ENCODE assay signal across 18 mouse cellular contexts in genomic region chr17:88696656-88697333, GRCm38 (mm10). TPM values are rescaled to one million over a fixed set of nuclear protein-coding genes. Genes with fewer than 3 reads are reported as not detected.
DNase-seq lines count a peak whose midpoint lies in the region; ATAC-seq lines count a peak whose summit lies in the region.
"Had no signal": no experiment of that assay in that cellular context is flagged by ENCODE, and none has a peak within 500 bp of the region (broad histone marks: within the 10 kb centered on the region; RNA-seq: fewer than 3 reads in every experiment).

No protein-coding gene starts in this region.

- ATAC-seq in embryonic facial prominence, embryonic 11.5 days (replicated peaks; ENCODE audit: insufficient number of reproducible peaks, low FRiP score, low TSS enrichment, low read depth) = no peak
- ATAC-seq in embryonic facial prominence, embryonic 15.5 days (ENCODE audit: insufficient number of reproducible peaks, low FRiP score, low TSS enrichment, low read depth) = peak; percentile 69
- ATAC-seq in limb, embryonic 15.5 days (ENCODE audit: insufficient number of reproducible peaks, low FRiP score, low TSS enrichment, low read depth) = peak; percentile 64; the same call in 1 of the 2 replicates
- no peak for ATAC-seq in granulocyte monocyte progenitor cell, adult 5-6 weeks (replicated peaks; ENCODE audit: poor library complexity, severe bottlenecking)

- H3K4me2 ChIP-seq in embryonic facial prominence, embryonic 11.5 days (ENCODE audit: low read depth, low read length) = no peak overlapping the region
- H3K4me2 ChIP-seq in embryonic facial prominence, embryonic 15.5 days (replicated peaks) = peak overlapping the region; percentile 17; the same call in 1 of the 2 replicates
- peak overlapping the region; percentile 22; the same call in 1 of the 2 replicates for H3K4me2 ChIP-seq in limb, embryonic 15.5 days
- H3K4me2 ChIP-seq: neural tube, embryonic 15.5 days had no signal

- H3K27ac ChIP-seq in embryonic facial prominence, embryonic 11.5 days (replicated peaks; ENCODE audit: low read depth, low read length) = no peak overlapping the region
- no peak overlapping the region for H3K27ac ChIP-seq in embryonic facial prominence, embryonic 10.5 days (replicated peaks)
- H3K27ac ChIP-seq in embryonic facial prominence, embryonic 15.5 days (replicated peaks) = peak overlapping the region; percentile 73
- peak overlapping the region; percentile 77 for H3K27ac ChIP-seq in limb, embryonic 15.5 days
- H3K27ac ChIP-seq: heart, adult 2 months; neural tube, embryonic 15.5 days had no signal

- 55% methylated on average over 9 of the region's 9 CpGs for WGBS in embryonic facial prominence, embryonic 11.5 days
- WGBS in embryonic facial prominence, embryonic 10.5 days = 59% methylated on average over 9 of the region's 9 CpGs
- 30% methylated on average over 9 of the region's 9 CpGs for WGBS in embryonic facial prominence, embryonic 15.5 days
- 38% methylated on average over 9 of the region's 9 CpGs for WGBS in limb, embryonic 15.5 days

- no peaks in the 10 kb centered on the region for H3K4me1 ChIP-seq in embryonic facial prominence, embryonic 11.5 days (ENCODE audit: control insufficient read depth, insufficient read depth, low read length)
- H3K4me1 ChIP-seq in embryonic facial prominence, embryonic 10.5 days = peaks cover 12% of the 10 kb centered on the region; the same call in 1 of the 2 replicates
- H3K4me1 ChIP-seq in embryonic facial prominence, embryonic 15.5 days = peaks cover 11% of the 10 kb centered on the region; the same call in 1 of the 2 replicates
- peaks cover 9% of the 10 kb centered on the region; the same call in 1 of the 2 replicates for H3K4me1 ChIP-seq in limb, embryonic 15.5 days
- H3K4me1 ChIP-seq: neural tube, embryonic 15.5 days had no signal

- peak; percentile 52 for DNase-seq in embryonic facial prominence, embryonic 11.5 days (ENCODE audit: low spot score)
- DNase-seq in embryonic facial prominence, embryonic 10.5 days (ENCODE audit: low spot score) = no peak
- peak; percentile 5 for DNase-seq in layer of hippocampus, adult 9-11 months
- no peak for DNase-seq in layer of hippocampus, postnatal 36 days
- no peak for DNase-seq in right cerebral cortex, adult 2 months (ENCODE audit: low spot score in 2 of 2)
- DNase-seq: cerebellum, adult 8-10 months; heart, adult 2 months; kidney, adult 18-20 months; lung, postnatal 4 days; retina, postnatal 1 day had no signal

- H3K9ac ChIP-seq in embryonic facial prominence, embryonic 11.5 days (replicated peaks; ENCODE audit: low read length) = no peak overlapping the region
- no peak overlapping the region for H3K9ac ChIP-seq in embryonic facial prominence, embryonic 15.5 days
- no peak overlapping the region for H3K9ac ChIP-seq in limb, embryonic 15.5 days
- H3K9ac ChIP-seq: neural tube, embryonic 15.5 days had no signal

- no peaks in the 10 kb centered on the region for H3K27me3 ChIP-seq in embryonic facial prominence, embryonic 11.5 days (ENCODE audit: control insufficient read depth, insufficient read depth, low read length)
- no peaks in the 10 kb centered on the region for H3K27me3 ChIP-seq in embryonic facial prominence, embryonic 10.5 days (replicated peaks; ENCODE audit: low read depth, poor library complexity, severe bottlenecking)
- H3K27me3 ChIP-seq in embryonic facial prominence, embryonic 15.5 days = no peaks in the 10 kb centered on the region
- no peaks in the 10 kb centered on the region for H3K27me3 ChIP-seq in limb, embryonic 15.5 days
- H3K27me3 ChIP-seq: neural tube, embryonic 15.5 days had no signal

- no peaks in the 10 kb centered on the region for H3K9me3 ChIP-seq in embryonic facial prominence, embryonic 11.5 days (replicated peaks; ENCODE audit: control insufficient read depth, low read length)
- 0 out of 2 replicates have a peak, but pooled peaks cover 3% of the 10 kb centered on the region for H3K9me3 ChIP-seq in embryonic facial prominence, embryonic 10.5 days
- no peaks in the 10 kb centered on the region for H3K9me3 ChIP-seq in embryonic facial prominence, embryonic 15.5 days (replicated peaks)
- H3K9me3 ChIP-seq in limb, embryonic 15.5 days = no peaks in the 10 kb centered on the region
- H3K9me3 ChIP-seq: neural tube, embryonic 15.5 days had no signal

- H3K36me3 ChIP-seq in embryonic facial prominence, embryonic 11.5 days (replicated peaks; ENCODE audit: control insufficient read depth, insufficient read depth, low read depth, low read length) = no peaks in the 10 kb centered on the region
- no peaks in the 10 kb centered on the region for H3K36me3 ChIP-seq in embryonic facial prominence, embryonic 10.5 days (replicated peaks)
- H3K36me3 ChIP-seq in embryonic facial prominence, embryonic 15.5 days = no peaks in the 10 kb centered on the region
- no peaks in the 10 kb centered on the region for H3K36me3 ChIP-seq in limb, embryonic 15.5 days
- H3K36me3 ChIP-seq: neural tube, embryonic 15.5 days had no signal

- H3K4me3 ChIP-seq in embryonic facial prominence, embryonic 11.5 days (ENCODE audit: low read depth, low read length) = no peak overlapping the region
- no peak overlapping the region for H3K4me3 ChIP-seq in embryonic facial prominence, embryonic 10.5 days
- H3K4me3 ChIP-seq in embryonic facial prominence, embryonic 15.5 days (replicated peaks) = no peak overlapping the region
- H3K4me3 ChIP-seq in limb, embryonic 15.5 days = no peak overlapping the region
- H3K4me3 ChIP-seq: heart, adult 2 months; neural tube, embryonic 15.5 days had no signal

RNA-seq across cellular contexts. Expression of gene Gtf2a1l, which starts 28.3 kb away (rescaled TPM):
- 0.31 TPM in 1 of 2 replicates, not detected in the other for polyA plus RNA-seq in embryonic facial prominence, embryonic 11.5 days (2014; fragmentation: Nextera tagmentation; extraction: Ambion mirVana)
- 0.17 and 0.18 TPM in 2 replicates for polyA plus RNA-seq in embryonic facial prominence, embryonic 10.5 days (2016; fragmentation: Nextera tagmentation; extraction: Ambion mirVana)
- not detected for total RNA-seq in layer of hippocampus, postnatal 36 days (2021)
- polyA plus RNA-seq in embryonic facial prominence, embryonic 15.5 days (2015; fragmentation: Nextera tagmentation; extraction: Ambion mirVana) = 0.47 and 0.53 TPM in 2 replicates
- not detected in 2 replicates for polyA plus RNA-seq in limb, embryonic 15.5 days (2015; fragmentation: Nextera tagmentation; extraction: Ambion mirVana)
- not detected in 2 replicates for total RNA-seq in granulocyte monocyte progenitor cell, adult 5-6 weeks (2014; fragmentation: Nextera tagmentation)
- not detected in 2 replicates for total RNA-seq in granulocyte monocyte progenitor cell, adult 5-6 weeks (2017)
- total RNA-seq: adrenal gland, adult 18-20 months; heart, adult 2 months; heart, postnatal 10 days had no signal
- polyA plus RNA-seq: liver, embryonic 16.5 days; urinary bladder, adult 2 months had no signal

Comparison
In these comparisons a context has a peak if more than half of its experiments do, and no peak if none do; other contexts are left out.
1. ATAC-seq: peak in embryonic facial prominence, embryonic 15.5 days (single experiment) and limb, embryonic 15.5 days (single experiment); none in embryonic facial prominence, embryonic 11.5 days (single experiment) and granulocyte monocyte progenitor cell, adult 5-6 weeks (single experiment).
2. DNase-seq: peak in embryonic facial prominence, embryonic 11.5 days (single experiment) and layer of hippocampus, adult 9-11 months (single experiment); none in embryonic facial prominence, embryonic 10.5 days (single experiment), layer of hippocampus, postnatal 36 days (0 of 2) and right cerebral cortex, adult 2 months (0 of 2).
3. H3K27ac ChIP-seq: peak in embryonic facial prominence, embryonic 15.5 days (single experiment) and limb, embryonic 15.5 days (single experiment); none in embryonic facial prominence, embryonic 11.5 days (single experiment) and embryonic facial prominence, embryonic 10.5 days (single experiment).